Mouse (Mus musculus) T-helper 2 cell (primary cell): Measurements from ENCODE around the gene Wscd2.

ENCODE experiments used
- in situ Hi-C: fragments of 300-600 bp; cut with MboI, MseI; formaldehyde crosslinking; loops from one replicate; pipeline ENCODE4 v1.15.1; 2025; ENCODE audit warnings: high pct_unique_total_duplicates

The Wscd2 gene

GRCm38 (mm10) chr5:113580801-113581200 is 90.7 kb downstream of the Wscd2 start:
- in situ Hi-C loops: loop anchor here (10.0 kb wide), 1 partner anchor 134 kb away; no protein-coding TSS in a partner anchor

- in situ Hi-C loops: loop anchor here (10.0 kb wide), 1 partner anchor 131 kb away; no protein-coding TSS in a partner anchor
Measured at GRCm38 (mm10) chr5:113583424-113584162, 93.5 kb downstream of the Wscd2 start.

- in situ Hi-C loops: loop anchor here (10.0 kb wide), 1 partner anchor 130 kb away; no protein-coding TSS in a partner anchor
Measured at GRCm38 (mm10) chr5:113584439-113584838, 94.3 kb downstream of the Wscd2 start.

GRCm38 (mm10) chr5:113585619-113586457 is 95.7 kb downstream of the Wscd2 start:
- in situ Hi-C loops: loop anchor here (10.0 kb wide), 1 partner anchor 129 kb away; no protein-coding TSS in a partner anchor

- in situ Hi-C loops: loop anchor here (10.0 kb wide), 1 partner anchor 128 kb away; no protein-coding TSS in a partner anchor
Measured at GRCm38 (mm10) chr5:113586458-113586849, 96.3 kb downstream of the Wscd2 start.

- in situ Hi-C loops: loop anchor here (5.0 kb wide), 1 partner anchor 93 kb away; no protein-coding TSS in a partner anchor
Measured at GRCm38 (mm10) chr5:113590010-113590640, 100.0 kb downstream of the Wscd2 start.

- in situ Hi-C loops: loop anchor here (5.0 kb wide), 1 partner anchor 94 kb away; no protein-coding TSS in a partner anchor
Measured at GRCm38 (mm10) chr5:113591166-113591565, 101.0 kb downstream of the Wscd2 start.

- in situ Hi-C loops: loop anchor here (5.0 kb wide), 1 partner anchor 94 kb away; no protein-coding TSS in a partner anchor
Measured at GRCm38 (mm10) chr5:113591751-113592230, 101.7 kb downstream of the Wscd2 start.

DNA sequence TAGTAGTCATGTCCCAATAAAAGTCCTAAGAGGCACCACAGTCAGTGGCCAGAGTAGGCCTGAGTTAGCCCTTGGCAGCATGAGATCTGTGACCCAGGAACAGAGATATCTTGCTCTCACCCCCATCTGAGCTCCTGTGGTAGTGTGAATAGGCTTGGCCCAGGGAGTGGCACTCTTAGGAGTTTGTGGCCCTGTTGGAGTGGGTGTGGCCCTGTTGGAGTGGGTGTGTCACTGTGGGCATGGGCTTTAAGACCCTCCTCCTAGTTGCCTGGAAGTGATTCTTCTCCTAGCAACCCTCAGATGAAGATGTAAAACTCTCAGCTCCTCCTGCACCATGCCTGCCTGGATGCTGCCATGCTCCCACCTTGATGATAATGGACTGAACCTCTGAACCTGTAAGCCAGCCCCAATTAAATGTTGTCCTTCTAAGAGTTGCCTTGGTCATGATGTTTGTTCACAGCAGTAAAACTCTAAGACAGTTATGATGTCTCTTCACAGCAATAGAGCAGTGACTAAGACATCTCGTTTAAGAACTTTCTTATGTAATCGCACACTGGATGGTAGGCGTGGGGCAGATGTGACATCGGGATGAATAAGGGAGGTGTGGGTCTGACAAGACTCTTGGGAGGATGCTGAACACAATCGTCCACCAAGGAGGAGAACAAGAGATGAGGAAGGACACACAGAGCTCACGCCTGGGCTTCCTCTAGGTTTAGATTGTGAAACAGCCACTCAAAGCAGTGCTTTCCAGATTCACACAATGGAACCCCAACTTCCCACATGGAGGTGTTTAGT is 104.0 kb downstream of the Wscd2 start:
- in situ Hi-C loops: loop anchor here (5.0 kb wide), 1 partner anchor 97 kb away; no protein-coding TSS in a partner anchor

GRCm38 (mm10) chr5:113596252-113596651 is 106.1 kb downstream of the Wscd2 start:
- in situ Hi-C loops: no loop called here

GRCm38 (mm10) chr5:113596780-113597353 is 106.7 kb downstream of the Wscd2 start:
- in situ Hi-C loops: no loop called here

- in situ Hi-C loops: loop anchor here (5.0 to 10.0 kb wide), 2 partner anchors 48 to 955 kb away; no protein-coding TSS in a partner anchor
Measured at GRCm38 (mm10) chr5:113600181-113600580, 110.0 kb downstream of the Wscd2 start.

DNA sequence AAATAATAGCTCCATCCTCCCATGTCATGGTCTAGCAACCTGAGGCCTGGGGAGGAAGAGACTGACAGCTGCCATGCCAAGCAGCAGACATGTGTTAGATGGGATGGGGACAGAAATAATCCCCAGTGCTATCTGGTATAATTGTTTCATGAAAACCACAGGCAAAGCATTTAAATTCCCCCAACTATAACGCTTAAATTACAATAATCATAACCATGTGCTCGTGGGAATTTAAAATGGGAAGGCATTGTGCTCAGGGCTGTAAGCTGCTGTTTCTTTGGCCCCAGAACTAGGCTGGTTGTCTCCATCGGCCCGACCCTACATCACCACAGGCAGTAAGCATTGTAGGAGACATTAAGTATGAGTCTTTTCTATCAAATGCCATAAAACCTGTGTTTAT is 110.7 kb downstream of the Wscd2 start:
- in situ Hi-C loops: loop anchor here (5.0 to 10.0 kb wide), 2 partner anchors 49 to 956 kb away; no protein-coding TSS in a partner anchor

GRCm38 (mm10) chr5:113603471-113603870 is 113.3 kb downstream of the Wscd2 start:
- in situ Hi-C loops: loop anchor here (5.0 to 10.0 kb wide), 2 partner anchors 51 to 959 kb away; no protein-coding TSS in a partner anchor

GRCm38 (mm10) chr5:113604758-113605157 is 114.6 kb downstream of the Wscd2 start:
- in situ Hi-C loops: loop anchor here (5.0 to 10.0 kb wide), 2 partner anchors 52 to 960 kb away; no protein-coding TSS in a partner anchor

GRCm38 (mm10) chr5:113606121-113606520 is 116.0 kb downstream of the Wscd2 start:
- in situ Hi-C loops: loop anchor here (10.0 kb wide), 1 partner anchor 961 kb away; no protein-coding TSS in a partner anchor

DNA sequence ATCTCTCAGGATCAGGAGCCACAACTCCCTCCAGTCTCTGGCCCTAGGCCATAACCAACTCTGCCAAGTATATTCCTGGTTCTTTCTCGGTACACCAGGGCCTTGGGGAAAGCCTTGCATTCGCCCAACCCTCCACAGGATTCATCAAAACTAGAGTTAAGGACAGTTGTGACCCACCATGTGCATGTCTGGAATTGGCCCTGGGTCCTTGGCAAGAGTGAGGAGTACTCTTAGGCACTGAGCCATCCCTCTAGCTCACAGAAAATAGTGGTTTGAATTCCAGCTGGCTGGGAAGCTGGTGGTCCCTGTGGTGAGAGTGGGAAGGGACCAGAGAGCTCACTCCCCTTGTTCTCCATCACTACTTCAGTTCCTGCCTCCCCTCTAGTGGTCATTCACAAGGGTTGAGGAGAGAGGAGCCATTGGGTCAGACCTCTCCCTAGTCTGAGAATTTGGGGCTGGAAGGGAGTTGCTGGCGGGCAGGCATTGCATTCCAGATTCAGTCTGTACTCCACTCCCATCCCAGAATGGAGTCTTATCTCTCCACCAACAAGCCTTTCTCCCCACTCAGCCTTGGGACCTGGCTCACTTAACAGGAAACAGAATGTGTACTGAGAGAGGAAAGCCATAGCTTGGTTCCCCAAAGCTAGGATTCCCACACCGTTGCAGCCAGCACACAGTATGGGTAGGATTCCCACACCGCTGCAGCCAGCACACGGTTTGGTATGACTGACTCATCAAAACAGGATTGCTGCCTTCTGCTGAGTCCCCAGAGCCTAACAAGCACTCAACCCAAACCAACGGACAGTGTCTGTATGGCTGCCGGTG is 117.0 kb downstream of the Wscd2 start:
- in situ Hi-C loops: loop anchor here (10.0 kb wide), 1 partner anchor 962 kb away; no protein-coding TSS in a partner anchor

DNA sequence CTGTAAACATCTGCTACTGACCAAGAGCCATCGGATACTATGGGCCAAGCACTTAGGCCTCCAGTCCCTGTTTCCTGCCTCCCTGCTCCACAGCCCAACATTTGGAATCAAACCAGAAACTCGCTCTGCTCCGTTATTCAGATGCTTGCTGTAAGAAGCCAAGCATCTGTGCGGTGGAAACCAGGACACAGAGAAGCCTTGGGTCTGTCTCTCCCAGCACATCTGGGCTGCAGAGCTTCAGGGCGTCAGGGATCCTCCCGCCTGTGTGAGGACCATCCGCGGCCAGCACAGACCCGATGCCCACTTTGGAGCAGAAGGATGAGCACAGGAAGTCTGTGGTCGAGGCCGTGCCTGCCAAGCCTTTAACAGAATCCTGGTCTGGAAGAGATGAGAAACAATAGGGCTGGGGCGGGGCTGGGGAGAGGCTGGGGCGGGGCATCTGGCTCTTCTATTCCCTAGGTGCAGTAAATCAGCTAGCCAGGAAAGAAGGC is 117.9 kb downstream of the Wscd2 start:
- in situ Hi-C loops: loop anchor here (10.0 kb wide), 1 partner anchor 963 kb away; no protein-coding TSS in a partner anchor
